Mouse (Mus musculus): ENCODE measurements around the gene Tcl1b5. TPM values are rescaled to one million over a fixed set of nuclear protein-coding genes. Genes with fewer than 3 reads are reported as not detected.
"Not testable (repeated sequence)": the region's sequence is repeated elsewhere in the genome, so short reads cannot be mapped to it uniquely, and the experiment has no call there.

Tcl1b5 gene
- polyA plus RNA-seq, 1 experiment from 2014 or later, result not detected

GRCm38 (mm10) chr12:105145714-105146113 is 30.4 kb upstream of the Tcl1b5 start, which contains the start of gene Tcl1b2:
Gene Tcl1b2, plus strand, starts transcription at chr12:105146014.
- no peaks in the 10 kb centered on the region for H3K4me1 ChIP-seq (ENCODE audit: control insufficient read depth, insufficient read depth, low read length)
- no peaks in the 10 kb centered on the region for H3K9me3 ChIP-seq (replicated peaks; ENCODE audit: control insufficient read depth, low read length)
- no peak within 1 kb of the TSS for H3K27ac ChIP-seq (ENCODE audit: low read depth, low read length)
- H3K27me3 ChIP-seq (ENCODE audit: control insufficient read depth, insufficient read depth, low read length), result no peaks in the 10 kb centered on the region
- WGBS (ENCODE audit: insufficient replicate concordance), result 62% methylated on average over 3 of the region's 3 CpGs
- no peak within 1 kb of the TSS for H3K4me2 ChIP-seq
- no peak for ATAC-seq (replicated peaks; ENCODE audit: insufficient number of reproducible peaks, low FRiP score, low TSS enrichment)
- H3K36me3 ChIP-seq (ENCODE audit: control insufficient read depth, insufficient read depth, low read length), result no peaks in the 10 kb centered on the region
- H3K9ac ChIP-seq (ENCODE audit: low read depth, low read length), result no peak within 1 kb of the TSS
- no peak within 1 kb of the TSS for H3K4me3 ChIP-seq (ENCODE audit: low read depth, low read length)

DNA sequence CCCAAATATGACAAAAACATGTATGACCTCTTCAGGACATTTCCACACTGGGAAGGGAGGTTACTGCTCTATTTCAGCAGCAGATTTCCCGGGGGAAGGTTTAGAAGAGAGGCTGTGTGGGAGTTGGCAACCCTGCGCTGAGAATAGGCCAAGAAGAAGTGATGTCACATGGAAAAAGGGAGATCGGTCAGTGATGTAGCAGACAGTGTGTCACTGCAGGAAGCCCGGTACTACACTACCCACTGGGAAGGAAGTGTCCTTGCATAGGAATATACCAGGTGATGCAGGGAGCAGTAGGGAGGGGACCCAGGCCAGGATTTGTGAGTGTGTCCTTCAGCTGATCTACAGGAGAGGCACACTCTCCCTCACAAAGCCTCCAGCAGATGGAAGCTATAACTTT is 20.9 kb upstream of the Tcl1b5 start:
- not testable (repeated sequence) for H3K4me1 ChIP-seq (ENCODE audit: control insufficient read depth, insufficient read depth, low read length); H3K27me3 ChIP-seq (ENCODE audit: control insufficient read depth, insufficient read depth, low read length); H3K4me3 ChIP-seq (ENCODE audit: low read depth, low read length); H3K36me3 ChIP-seq (ENCODE audit: control insufficient read depth, insufficient read depth, low read length); H3K27ac ChIP-seq (ENCODE audit: low read depth, low read length); H3K9me3 ChIP-seq (replicated peaks; ENCODE audit: control insufficient read depth, low read length); H3K9ac ChIP-seq (ENCODE audit: low read depth, low read length); ATAC-seq (replicated peaks; ENCODE audit: insufficient number of reproducible peaks, low FRiP score, low TSS enrichment); H3K4me2 ChIP-seq
- WGBS (ENCODE audit: insufficient replicate concordance), result 66% methylated on average over 4 of the region's 4 CpGs

- no peaks in the 10 kb centered on the region for H3K36me3 ChIP-seq (ENCODE audit: control insufficient read depth, insufficient read depth, low read length)
- H3K27me3 ChIP-seq (ENCODE audit: control insufficient read depth, insufficient read depth, low read length), result no peaks in the 10 kb centered on the region
- no peak overlapping the region for H3K27ac ChIP-seq (ENCODE audit: low read depth, low read length)
- no peak overlapping the region for H3K9ac ChIP-seq (ENCODE audit: low read depth, low read length)
- no peaks in the 10 kb centered on the region for H3K4me1 ChIP-seq (ENCODE audit: control insufficient read depth, insufficient read depth, low read length)
- H3K4me3 ChIP-seq (ENCODE audit: low read depth, low read length), result no peak overlapping the region
- ATAC-seq (replicated peaks; ENCODE audit: insufficient number of reproducible peaks, low FRiP score, low TSS enrichment), result no peak
- 80% methylated on average over 6 of the region's 6 CpGs for WGBS (ENCODE audit: insufficient replicate concordance)
- no peaks in the 10 kb centered on the region for H3K9me3 ChIP-seq (replicated peaks; ENCODE audit: control insufficient read depth, low read length)
- H3K4me2 ChIP-seq, result no peak overlapping the region
Measured at GRCm38 (mm10) chr12:105158842-105159241, 17.3 kb upstream of the Tcl1b5 start.

- Histone ChIP-seq H3K4me1 (ENCODE audit: control insufficient read depth, insufficient read depth, low read length) (no peaks in the 10 kb centered on the region), H3K9me3 (replicated peaks; ENCODE audit: control insufficient read depth, low read length) (no peaks in the 10 kb centered on the region), H3K27me3 (ENCODE audit: control insufficient read depth, insufficient read depth, low read length) (no peaks in the 10 kb centered on the region), H3K4me3 (ENCODE audit: low read depth, low read length) (no peak within 1 kb of the TSS), H3K9ac (ENCODE audit: low read depth, low read length) (no peak within 1 kb of the TSS), H3K36me3 (ENCODE audit: control insufficient read depth, insufficient read depth, low read length) (no peaks in the 10 kb centered on the region), H3K4me2 (no peak within 1 kb of the TSS), H3K27ac (ENCODE audit: low read depth, low read length) (no peak within 1 kb of the TSS)
- no peak for ATAC-seq (replicated peaks; ENCODE audit: insufficient number of reproducible peaks, low FRiP score, low TSS enrichment)
- WGBS (ENCODE audit: insufficient replicate concordance), result 61% methylated on average over 4 of the region's 4 CpGs
Measured at GRCm38 (mm10) chr12:105159390-105159789, 16.8 kb upstream of the Tcl1b5 start, which contains the start of gene Tcl1b1. Gene Tcl1b1, plus strand, starts transcription at chr12:105159690.

DNA sequence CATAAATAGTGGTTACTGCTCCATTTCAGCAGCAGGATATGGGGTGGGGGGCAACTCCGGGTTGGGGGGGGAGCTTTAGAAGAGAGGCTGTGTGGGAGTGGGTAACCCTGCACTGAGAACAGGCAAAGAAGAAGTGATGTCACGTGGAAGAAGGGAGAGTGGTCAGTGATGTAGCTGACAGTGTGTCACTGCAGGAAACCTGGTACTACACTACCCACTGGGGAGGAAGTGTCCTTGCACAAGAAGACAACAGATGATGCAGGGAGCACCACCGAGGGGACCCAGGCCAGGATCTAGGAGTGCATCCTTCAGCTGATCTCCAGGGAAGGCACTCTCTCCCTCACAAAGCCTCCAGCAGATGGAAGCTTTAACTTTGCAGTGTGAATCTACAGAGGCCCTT is 9.4 kb upstream of the Tcl1b5 start:
- Histone ChIP-seq H3K4me2 (no peak overlapping the region), H3K27me3 (ENCODE audit: control insufficient read depth, insufficient read depth, low read length) (no peaks in the 10 kb centered on the region), H3K9ac (ENCODE audit: low read depth, low read length) (no peak overlapping the region), H3K27ac (ENCODE audit: low read depth, low read length) (no peak overlapping the region), H3K4me3 (ENCODE audit: low read depth, low read length) (no peak overlapping the region), H3K36me3 (ENCODE audit: control insufficient read depth, insufficient read depth, low read length) (no peaks in the 10 kb centered on the region), H3K4me1 (ENCODE audit: control insufficient read depth, insufficient read depth, low read length) (no peaks in the 10 kb centered on the region), H3K9me3 (replicated peaks; ENCODE audit: control insufficient read depth, low read length) (no peaks in the 10 kb centered on the region)
- ATAC-seq (replicated peaks; ENCODE audit: insufficient number of reproducible peaks, low FRiP score, low TSS enrichment), result no peak
- whole genome bisulfite sequencing (ENCODE audit: insufficient replicate concordance), result 61% methylated on average over 3 of the region's 3 CpGs

DNA sequence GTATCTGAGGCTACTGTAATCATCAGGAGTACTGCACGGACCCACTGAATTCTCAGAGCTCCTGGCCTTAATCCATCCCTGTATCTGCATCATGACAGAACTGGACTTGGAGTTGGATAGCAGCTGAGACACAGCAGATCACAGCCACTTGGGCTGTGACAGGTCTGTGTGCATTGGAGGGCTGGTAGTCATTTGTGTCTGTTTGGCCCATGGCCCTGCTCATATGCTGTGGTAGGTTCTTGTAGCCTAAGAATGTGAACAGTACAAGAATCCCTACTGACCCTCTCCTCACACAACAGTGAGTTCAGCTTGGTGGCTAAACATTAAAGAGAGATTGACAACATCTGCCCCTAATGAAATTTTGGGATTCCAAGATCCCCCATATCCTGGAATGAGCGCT is 2.8 kb upstream of the Tcl1b5 start:
- ATAC-seq (replicated peaks; ENCODE audit: insufficient number of reproducible peaks, low FRiP score, low TSS enrichment), result no peak
- H3K4me2 ChIP-seq, result no peak overlapping the region
- no peaks in the 10 kb centered on the region for H3K36me3 ChIP-seq (ENCODE audit: control insufficient read depth, insufficient read depth, low read length)
- no peak overlapping the region for H3K9ac ChIP-seq (ENCODE audit: low read depth, low read length)
- WGBS (ENCODE audit: insufficient replicate concordance), result 65% methylated on average over 2 of the region's 2 CpGs
- no peak overlapping the region for H3K4me3 ChIP-seq (ENCODE audit: low read depth, low read length)
- no peak overlapping the region for H3K27ac ChIP-seq (ENCODE audit: low read depth, low read length)
- no peaks in the 10 kb centered on the region for H3K27me3 ChIP-seq (ENCODE audit: control insufficient read depth, insufficient read depth, low read length)
- no peaks in the 10 kb centered on the region for H3K9me3 ChIP-seq (replicated peaks; ENCODE audit: control insufficient read depth, low read length)
- no peaks in the 10 kb centered on the region for H3K4me1 ChIP-seq (ENCODE audit: control insufficient read depth, insufficient read depth, low read length)

- 20% methylated on average over 2 of the region's 2 CpGs for whole genome bisulfite sequencing (ENCODE audit: insufficient replicate concordance)
- not testable (repeated sequence) for H3K4me1 ChIP-seq (ENCODE audit: control insufficient read depth, insufficient read depth, low read length); ATAC-seq (replicated peaks; ENCODE audit: insufficient number of reproducible peaks, low FRiP score, low TSS enrichment); H3K4me3 ChIP-seq (ENCODE audit: low read depth, low read length); H3K27me3 ChIP-seq (ENCODE audit: control insufficient read depth, insufficient read depth, low read length); H3K9ac ChIP-seq (ENCODE audit: low read depth, low read length); H3K4me2 ChIP-seq; H3K36me3 ChIP-seq (ENCODE audit: control insufficient read depth, insufficient read depth, low read length); H3K9me3 ChIP-seq (replicated peaks; ENCODE audit: control insufficient read depth, low read length); H3K27ac ChIP-seq (ENCODE audit: low read depth, low read length)
Measured at GRCm38 (mm10) chr12:105174318-105174717, 1.8 kb upstream of the Tcl1b5 start.

GRCm38 (mm10) chr12:105181040-105181644 is 5.0 kb downstream of the Tcl1b5 start:
- H3K9me3 ChIP-seq (replicated peaks; ENCODE audit: control insufficient read depth, low read length); H3K27ac ChIP-seq (ENCODE audit: low read depth, low read length); H3K4me2 ChIP-seq; H3K4me1 ChIP-seq (ENCODE audit: control insufficient read depth, insufficient read depth, low read length); H3K27me3 ChIP-seq (ENCODE audit: control insufficient read depth, insufficient read depth, low read length); H3K9ac ChIP-seq (ENCODE audit: low read depth, low read length); H3K4me3 ChIP-seq (ENCODE audit: low read depth, low read length); H3K36me3 ChIP-seq (ENCODE audit: control insufficient read depth, insufficient read depth, low read length); ATAC-seq (replicated peaks; ENCODE audit: insufficient number of reproducible peaks, low FRiP score, low TSS enrichment): not testable (repeated sequence)
- WGBS (ENCODE audit: insufficient replicate concordance), result 72% methylated on average over 4 of the region's 4 CpGs

GRCm38 (mm10) chr12:105188980-105189379 is 12.8 kb downstream of the Tcl1b5 start:
- not testable (repeated sequence) for H3K4me1 ChIP-seq (ENCODE audit: control insufficient read depth, insufficient read depth, low read length); H3K4me2 ChIP-seq; H3K9ac ChIP-seq (ENCODE audit: low read depth, low read length); H3K9me3 ChIP-seq (replicated peaks; ENCODE audit: control insufficient read depth, low read length); H3K4me3 ChIP-seq (ENCODE audit: low read depth, low read length); H3K27me3 ChIP-seq (ENCODE audit: control insufficient read depth, insufficient read depth, low read length); H3K27ac ChIP-seq (ENCODE audit: low read depth, low read length); ATAC-seq (replicated peaks; ENCODE audit: insufficient number of reproducible peaks, low FRiP score, low TSS enrichment); H3K36me3 ChIP-seq (ENCODE audit: control insufficient read depth, insufficient read depth, low read length)
- WGBS (ENCODE audit: insufficient replicate concordance), result 34% methylated on average over 2 of the region's 2 CpGs

Measured in heart, embryonic 11.5 days (tissue).